Mouse (Mus musculus) large intestine, adult 2 months (tissue): Measurements from ENCODE around the gene Psmb7. TPM values are rescaled to one million over a fixed set of nuclear protein-coding genes. Genes with fewer than 3 reads are reported as not detected.

Experiments used
- DNase-seq: peaks from one replicate; pipeline ENCODE4 v3.0.0-alpha.2; 2012; ENCODE audit warnings: low read depth, low spot score
- WGBS: fragments of 180-500 bp; shearing (Covaris S2); methylation state at CpG from one replicate; pipeline ENCODE4 v1.1.7; 2018; 5-methylcytosine and 5-hydroxymethylcytosine counted together
- polyA plus RNA-seq: library from polyadenylated mRNA; depleted of rRNA; stranded (reverse); fragments of >200 nt; gene quantifications from 2 replicates; pipeline ENCODE4 v1.2.3, GENCODE M21; 2012; rRNA removed

Gene Psmb7
- polyA plus RNA-seq, 1 experiment = 91.4 TPM

DNA sequence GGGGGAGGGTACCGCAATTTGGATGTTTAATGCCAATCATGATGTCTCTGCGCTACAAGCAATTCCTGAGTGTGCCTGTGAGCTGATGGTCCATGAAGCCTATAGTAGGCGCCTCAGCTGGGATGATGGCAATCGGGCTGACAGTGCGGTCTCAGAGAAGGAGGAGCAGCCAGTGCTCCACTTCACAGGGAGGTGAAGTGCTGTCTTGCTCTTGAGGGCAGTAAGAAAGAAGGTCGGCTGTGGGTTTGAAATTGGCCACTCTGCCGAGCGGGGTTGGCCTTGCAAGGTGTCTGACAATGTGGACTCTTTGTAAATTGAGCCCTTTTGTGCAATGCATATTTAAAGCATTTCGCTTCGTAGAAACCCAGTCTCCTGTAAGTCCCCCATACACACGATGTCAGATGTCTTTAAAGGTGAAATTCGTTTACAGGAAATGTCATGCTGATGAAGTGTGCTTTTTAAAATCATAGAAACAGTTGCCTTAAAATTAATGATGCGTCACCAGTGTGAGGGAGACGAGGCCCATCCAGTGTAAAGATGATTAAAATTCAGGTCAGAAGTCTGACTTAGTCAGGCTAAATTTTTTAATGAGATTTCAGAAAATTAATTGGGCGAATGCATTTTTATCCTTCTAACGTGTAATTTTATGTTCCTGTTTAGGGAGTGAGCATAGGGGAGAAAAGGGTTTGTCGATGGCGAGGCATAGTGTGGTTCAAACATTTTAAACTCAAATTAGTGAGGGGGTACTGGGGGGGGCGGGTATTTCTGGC, 89.5 kb downstream of the Psmb7 start:
- no peak for DNase-seq
- 86% methylated on average over 19 of the region's 19 CpGs for WGBS

DNA sequence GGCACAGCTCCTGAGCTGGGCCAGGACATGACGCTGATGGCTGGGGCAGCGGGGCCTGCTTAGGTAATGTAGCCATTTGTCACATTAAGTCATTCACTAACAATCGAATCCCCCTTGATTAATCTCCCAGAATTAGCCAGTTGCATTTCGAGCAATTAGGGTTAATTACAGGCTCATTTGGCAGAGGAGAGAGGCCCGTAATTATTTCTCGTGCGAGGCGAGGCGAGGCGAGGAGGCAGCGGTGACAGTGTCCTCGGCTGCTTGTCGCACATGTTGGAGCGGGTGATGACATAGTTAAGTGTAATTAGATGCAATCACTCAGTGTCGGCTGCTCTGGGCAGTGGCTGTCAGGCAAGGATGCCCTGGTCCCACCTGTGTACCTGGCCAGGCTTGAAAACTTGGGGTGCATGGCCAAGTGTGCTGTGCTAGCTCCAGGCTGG, 91.9 kb downstream of the Psmb7 start:
- 87% methylated on average over 15 of the region's 15 CpGs for WGBS
- DNase-seq = no peak

DNA sequence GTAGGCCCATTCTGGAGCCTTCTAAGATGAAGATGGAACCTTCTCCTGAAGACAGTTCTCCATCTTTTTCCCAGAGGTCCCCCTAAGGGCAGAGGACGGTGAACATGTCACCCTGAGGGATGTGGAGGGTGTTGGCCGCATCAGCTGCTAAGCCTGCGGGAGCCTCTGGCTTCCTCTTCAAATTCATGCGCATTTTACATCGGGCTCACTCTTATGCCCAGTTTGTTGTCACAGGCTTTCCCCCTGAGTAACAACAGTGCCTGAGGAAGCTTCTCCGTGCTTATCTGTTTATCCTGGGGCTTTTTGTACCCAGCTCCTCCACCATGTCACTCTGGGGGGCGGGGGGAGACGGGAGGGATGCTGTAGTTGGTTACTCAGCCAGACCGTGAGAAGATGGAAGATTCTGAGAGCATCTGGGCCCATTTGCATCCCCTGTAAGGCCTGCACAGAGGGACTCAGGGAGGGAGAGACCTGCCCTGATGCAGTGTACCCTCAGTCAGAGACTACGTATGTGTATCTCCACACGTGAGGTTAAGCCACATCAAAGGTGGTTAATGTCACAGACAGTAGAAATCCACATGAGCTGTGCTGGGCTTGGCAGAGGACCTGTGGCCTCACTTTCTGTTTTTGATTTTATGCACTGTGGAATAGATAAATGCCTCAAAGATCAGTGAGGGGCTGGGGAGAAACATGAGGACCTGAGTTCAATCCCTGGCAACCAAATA, 95.9 kb downstream of the Psmb7 start:
- DNase-seq = no peak
- WGBS = 83% methylated on average over 11 of the region's 11 CpGs

DNA sequence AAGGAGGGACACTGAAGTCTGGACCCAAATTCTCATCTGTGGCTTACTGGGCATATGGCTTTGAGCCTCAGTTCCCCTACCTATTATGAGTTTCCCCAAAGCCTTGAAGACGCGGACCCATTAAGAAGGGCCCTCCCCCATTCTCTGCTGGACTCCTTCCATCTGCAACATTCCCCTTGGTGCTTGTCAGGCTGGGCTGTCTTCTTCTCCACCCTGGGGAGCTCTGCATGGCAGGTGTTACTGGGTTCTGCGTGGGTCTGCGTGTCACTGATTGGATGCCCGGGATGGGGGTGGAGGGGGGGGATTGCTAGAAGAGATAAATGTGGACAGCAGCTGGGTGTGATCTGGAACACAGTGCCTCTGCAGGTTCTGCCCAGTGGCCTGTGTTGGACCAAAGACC, 97.1 kb downstream of the Psmb7 start:
- 81% methylated on average over 5 of the region's 5 CpGs for WGBS

DNA sequence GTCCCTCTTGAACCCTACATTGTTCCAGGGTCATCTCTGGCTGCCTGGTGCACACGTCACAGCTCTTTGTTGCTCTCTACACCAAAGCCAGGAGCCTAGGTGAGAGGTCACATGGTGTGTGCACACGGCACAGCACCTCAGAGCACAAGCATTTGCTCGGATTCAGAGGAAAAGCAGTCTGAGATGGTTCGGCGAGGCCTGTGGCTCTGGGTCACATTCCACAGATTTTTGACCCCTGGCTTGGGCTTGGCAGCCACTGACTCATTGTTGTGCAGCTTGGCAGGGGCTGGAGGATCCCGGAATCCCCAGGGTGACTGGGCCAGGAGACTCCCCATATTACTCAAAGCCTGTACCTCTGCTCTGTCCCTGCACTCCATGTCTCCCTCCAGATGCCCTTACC, 97.7 kb downstream of the Psmb7 start:
- DNase-seq = no peak
- WGBS = 50% methylated on average over 6 of the region's 6 CpGs

More for the DNA sequence above, 97.1 kb downstream of the Psmb7 start:
- DNase-seq = no peak

DNA sequence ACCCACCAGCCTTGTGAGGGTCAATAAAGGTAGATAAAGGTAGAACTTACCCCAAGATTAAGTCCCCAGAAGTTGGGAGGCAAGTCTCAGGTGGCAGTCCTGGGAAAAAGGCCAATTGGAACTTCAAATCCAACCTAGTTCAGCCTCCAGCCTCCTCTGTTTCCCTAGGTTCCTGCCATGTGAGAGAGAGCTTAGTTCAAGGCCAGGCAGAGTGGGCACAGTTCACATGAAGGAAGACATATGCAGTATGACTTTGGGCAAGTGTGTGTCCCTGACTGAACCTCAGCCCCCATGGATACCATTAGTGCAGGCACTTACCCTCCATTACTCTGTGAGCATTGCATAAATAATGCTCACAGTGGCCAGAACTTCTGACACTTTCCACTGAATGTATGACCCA, 98.2 kb downstream of the Psmb7 start:
- DNase-seq = no peak

DNA sequence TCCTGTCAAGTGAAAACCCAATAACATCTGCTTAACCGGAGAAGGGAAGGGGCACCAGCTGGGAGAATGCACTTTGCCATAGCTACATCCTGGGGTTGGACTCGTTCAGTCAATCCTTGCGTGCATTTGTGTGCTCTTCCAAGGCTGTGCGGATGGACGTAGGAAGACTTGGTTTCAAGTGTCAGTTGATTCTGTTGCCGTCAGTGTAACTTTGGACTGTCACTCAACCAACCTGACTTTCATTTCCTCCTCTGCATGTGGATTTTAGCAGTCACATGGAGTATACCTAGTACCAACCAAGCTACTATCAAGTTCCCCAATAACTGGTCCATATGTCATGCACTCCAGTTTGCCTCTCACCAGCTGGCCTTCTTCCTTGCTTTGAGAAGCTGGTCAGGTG, 98.9 kb downstream of the Psmb7 start:
- WGBS = 77% methylated on average over 6 of the region's 6 CpGs
- DNase-seq = no peak

DNA sequence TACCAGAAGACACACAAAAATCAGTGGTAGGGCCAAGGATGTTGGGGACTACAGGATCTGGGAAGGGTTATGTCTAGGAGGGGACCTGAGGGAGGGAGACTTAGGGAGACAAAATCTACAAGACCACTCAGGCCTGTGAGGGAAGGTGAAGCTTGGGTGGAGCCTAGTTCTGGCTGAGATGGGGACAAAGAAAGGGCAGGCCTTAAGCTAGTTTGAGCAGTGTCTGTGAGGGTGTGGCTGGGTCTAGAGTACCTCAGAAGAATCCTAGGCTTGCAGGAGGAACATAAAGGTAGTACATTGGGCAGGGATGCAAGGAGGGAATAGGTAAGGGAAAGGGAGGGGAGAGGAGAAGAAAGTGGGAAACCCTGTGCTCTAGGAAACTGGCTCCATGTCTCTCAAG, 99.5 kb downstream of the Psmb7 start:
- DNase-seq = no peak

DNA sequence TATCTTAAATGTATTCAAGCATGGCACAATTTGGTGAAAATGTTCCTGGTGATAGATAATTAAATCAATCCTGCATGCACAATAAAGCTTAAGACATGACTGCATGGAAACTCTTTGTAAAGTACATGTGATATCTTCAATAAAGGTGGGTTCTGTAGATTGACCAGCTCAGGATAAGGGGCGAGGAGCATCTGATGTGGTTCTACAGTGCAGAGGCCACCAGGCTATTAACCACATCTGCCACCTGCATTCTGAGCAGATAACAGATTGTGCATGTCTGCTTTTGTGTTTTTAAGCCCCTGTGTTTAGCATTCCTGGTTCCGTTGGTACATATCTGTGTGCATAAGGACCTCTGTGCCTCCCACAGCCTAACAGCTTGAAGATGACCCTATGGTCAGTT, 100.7 kb downstream of the Psmb7 start:
- 90% methylated on average over 2 of the region's 2 CpGs for WGBS
- no peak for DNase-seq

DNA sequence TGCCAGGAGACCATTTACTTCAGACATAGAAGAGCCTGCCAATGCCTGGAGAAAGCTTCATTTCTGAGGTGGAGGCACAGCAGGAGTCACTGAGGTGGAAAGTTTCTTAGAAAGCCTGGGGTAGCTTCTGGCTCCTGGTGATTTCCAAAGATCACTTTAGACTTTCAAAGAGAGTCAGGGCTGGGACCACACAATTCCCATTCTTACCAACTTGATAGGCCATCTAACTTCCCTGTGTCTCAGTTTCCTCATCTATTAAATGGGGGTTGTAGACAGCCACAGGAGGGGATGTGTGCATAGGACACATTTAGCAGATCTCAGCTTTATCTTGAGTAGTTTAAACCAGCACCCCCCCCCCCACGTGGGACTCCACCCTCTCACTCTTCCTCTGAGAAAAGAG, 101.5 kb downstream of the Psmb7 start:
- DNase-seq = no peak
- 12% methylated on average over 1 of the region's 1 CpGs for WGBS

DNA sequence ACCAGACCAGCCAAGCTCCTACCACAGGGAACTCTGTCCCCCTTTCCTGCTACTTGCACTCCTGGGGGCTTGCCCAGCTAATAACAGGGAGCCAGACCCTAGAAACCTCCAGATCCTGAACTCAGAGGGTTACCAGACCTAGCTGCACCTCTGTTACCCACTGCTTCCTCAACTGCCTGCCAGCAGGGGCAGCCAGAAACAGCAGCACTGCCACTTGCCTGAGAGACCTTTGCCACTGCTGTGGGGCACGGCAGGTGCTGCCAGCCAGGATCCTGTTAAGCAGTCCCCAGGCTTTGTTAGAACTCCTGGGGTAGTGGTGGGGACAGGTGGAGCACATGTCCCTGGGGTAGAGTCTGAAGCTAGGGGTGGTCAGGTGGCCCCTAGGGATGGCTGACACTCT, 102.3 kb downstream of the Psmb7 start:
- no peak for DNase-seq
- 21% methylated on average over 1 of the region's 1 CpGs for WGBS

DNA sequence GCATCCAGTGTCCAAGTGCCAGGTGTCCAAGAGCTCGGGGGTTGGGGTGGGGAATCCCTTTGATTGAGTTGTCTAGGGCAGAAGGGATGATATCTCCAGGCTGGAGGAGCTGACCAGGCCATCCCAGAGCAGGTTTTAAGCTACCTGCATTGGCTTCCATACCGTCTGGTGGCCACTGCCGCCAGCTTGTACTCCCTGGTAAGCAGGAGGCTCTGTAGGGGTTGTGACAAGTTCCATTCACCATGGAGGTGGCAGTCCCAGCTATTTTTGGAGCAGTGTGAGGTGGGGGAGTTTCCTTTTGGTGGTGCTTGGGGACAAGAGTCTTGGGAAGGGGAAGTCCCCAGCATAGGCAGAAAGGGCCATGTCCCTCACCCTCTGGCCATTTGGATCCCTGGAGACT, 102.8 kb downstream of the Psmb7 start:
- 56% methylated on average over 3 of the region's 3 CpGs for WGBS
- DNase-seq = no peak

DNA sequence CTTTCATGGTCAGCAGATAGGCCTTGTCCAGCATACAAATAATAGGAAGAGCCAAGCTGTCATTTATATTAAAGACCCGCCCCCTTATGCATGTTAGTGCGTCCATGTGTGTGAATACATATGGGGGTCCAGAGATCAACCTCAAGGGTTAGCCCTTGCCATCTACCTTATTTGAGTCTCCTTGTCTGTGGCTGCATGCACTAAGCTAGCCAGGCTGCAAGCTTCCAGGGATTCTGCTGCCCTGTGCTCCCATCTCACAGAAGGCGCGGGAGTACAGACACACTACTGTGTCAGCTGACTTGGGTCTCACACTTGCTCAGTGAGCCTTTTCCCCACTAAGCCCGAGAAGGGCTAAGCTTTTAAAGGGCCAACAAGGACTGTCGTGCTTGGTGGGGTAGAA, 103.2 kb downstream of the Psmb7 start:
- WGBS = 87% methylated on average over 6 of the region's 6 CpGs
- no peak for DNase-seq

DNA sequence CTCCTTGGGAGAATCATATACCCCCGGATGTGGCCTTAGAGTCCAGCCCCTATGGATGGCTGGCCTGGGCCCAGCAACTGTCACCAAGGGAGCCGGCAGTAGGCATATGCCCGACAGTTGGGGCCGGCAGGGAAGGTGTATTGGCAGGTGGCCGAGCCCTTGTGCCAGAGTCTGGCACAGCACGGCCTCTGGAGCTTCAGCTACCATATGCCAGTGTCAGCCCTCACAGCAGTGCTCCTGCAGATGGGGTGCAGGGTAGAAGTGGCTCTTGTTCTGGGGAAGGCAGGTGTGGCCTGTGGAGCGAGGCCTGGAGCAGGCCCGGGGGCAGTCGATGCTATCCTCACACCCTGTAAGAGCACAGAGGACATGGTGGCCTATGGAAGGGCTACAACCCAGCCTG, 104.2 kb downstream of the Psmb7 start:
- no peak for DNase-seq
- 34% methylated on average over 9 of the region's 9 CpGs for WGBS

Other genes with a start within 250 kb of the Psmb7 start
- gene Nek6, start 132.4 kb downstream of the Psmb7 start, polyA plus RNA-seq = 48.7 and 113 TPM in 2 replicates
- 0.05 TPM in 1 of 2 replicates, not detected in the other for gene Nr5a1, start 70.5 kb upstream of the Psmb7 start, polyA plus RNA-seq